Mouse (Mus musculus) mesoderm, embryonic 11.5 days (tissue): ENCODE measurements around the gene Gfi1b.

ENCODE experiments used
- DNase-seq: peaks from one replicate; pipeline ENCODE4 v3.0.0-alpha.2; 2012; ENCODE audit warnings: low read depth, low spot score

The Gfi1b gene

GRCm38 (mm10) chr2:28622521-28623124, 841 bp upstream of the Gfi1b start:
- DNase-seq, result peak; percentile 49

GRCm38 (mm10) chr2:28621111-28621510, 671 bp downstream of the Gfi1b start:
- DNase-seq, result no peak

GRCm38 (mm10) chr2:28620522-28620921, 1.3 kb downstream of the Gfi1b start:
- DNase-seq, result no peak

- DNase-seq, result no peak
These were observed 2.4 kb downstream of the Gfi1b start for GRCm38 (mm10) chr2:28619369-28619768.

- no peak for DNase-seq
These were observed 2.9 kb downstream of the Gfi1b start for GRCm38 (mm10) chr2:28618777-28619336.

GRCm38 (mm10) chr2:28617498-28618486, 4.0 kb downstream of the Gfi1b start:
- no peak for DNase-seq

GRCm38 (mm10) chr2:28616874-28617273, 4.9 kb downstream of the Gfi1b start:
- no peak for DNase-seq

GRCm38 (mm10) chr2:28616358-28616757, 5.4 kb downstream of the Gfi1b start:
- DNase-seq, result no peak

- no peak for DNase-seq
These were observed 8.2 kb downstream of the Gfi1b start for GRCm38 (mm10) chr2:28613599-28613998.

- no peak for DNase-seq
These were observed 9.2 kb downstream of the Gfi1b start for GRCm38 (mm10) chr2:28612436-28613063.

GRCm38 (mm10) chr2:28611407-28611787, 10.4 kb downstream of the Gfi1b start:
- no peak for DNase-seq

GRCm38 (mm10) chr2:28610716-28611406, 10.9 kb downstream of the Gfi1b start:
- DNase-seq, result no peak

- DNase-seq, result no peak
These were observed 11.9 kb downstream of the Gfi1b start for GRCm38 (mm10) chr2:28609851-28610250.

- no peak for DNase-seq
These were observed 14.2 kb downstream of the Gfi1b start for GRCm38 (mm10) chr2:28607341-28608165.

GRCm38 (mm10) chr2:28606601-28607340, 15.0 kb downstream of the Gfi1b start:
- DNase-seq, result no peak

- DNase-seq, result no peak
These were observed 15.8 kb downstream of the Gfi1b start for GRCm38 (mm10) chr2:28605789-28606541.

- no peak for DNase-seq
These were observed 18.2 kb downstream of the Gfi1b start for GRCm38 (mm10) chr2:28603542-28603941.

GRCm38 (mm10) chr2:28601720-28602590, 19.8 kb downstream of the Gfi1b start:
- no peak for DNase-seq
